Mouse (Mus musculus) kidney, adult 8-10 months (tissue): ENCODE results near the gene Ap1s1.

Source experiments
- DNase-seq, 2 experiments: peaks; one replicate each; pipeline ENCODE4 v3.0.0; 2022

The Ap1s1 gene

DNA sequence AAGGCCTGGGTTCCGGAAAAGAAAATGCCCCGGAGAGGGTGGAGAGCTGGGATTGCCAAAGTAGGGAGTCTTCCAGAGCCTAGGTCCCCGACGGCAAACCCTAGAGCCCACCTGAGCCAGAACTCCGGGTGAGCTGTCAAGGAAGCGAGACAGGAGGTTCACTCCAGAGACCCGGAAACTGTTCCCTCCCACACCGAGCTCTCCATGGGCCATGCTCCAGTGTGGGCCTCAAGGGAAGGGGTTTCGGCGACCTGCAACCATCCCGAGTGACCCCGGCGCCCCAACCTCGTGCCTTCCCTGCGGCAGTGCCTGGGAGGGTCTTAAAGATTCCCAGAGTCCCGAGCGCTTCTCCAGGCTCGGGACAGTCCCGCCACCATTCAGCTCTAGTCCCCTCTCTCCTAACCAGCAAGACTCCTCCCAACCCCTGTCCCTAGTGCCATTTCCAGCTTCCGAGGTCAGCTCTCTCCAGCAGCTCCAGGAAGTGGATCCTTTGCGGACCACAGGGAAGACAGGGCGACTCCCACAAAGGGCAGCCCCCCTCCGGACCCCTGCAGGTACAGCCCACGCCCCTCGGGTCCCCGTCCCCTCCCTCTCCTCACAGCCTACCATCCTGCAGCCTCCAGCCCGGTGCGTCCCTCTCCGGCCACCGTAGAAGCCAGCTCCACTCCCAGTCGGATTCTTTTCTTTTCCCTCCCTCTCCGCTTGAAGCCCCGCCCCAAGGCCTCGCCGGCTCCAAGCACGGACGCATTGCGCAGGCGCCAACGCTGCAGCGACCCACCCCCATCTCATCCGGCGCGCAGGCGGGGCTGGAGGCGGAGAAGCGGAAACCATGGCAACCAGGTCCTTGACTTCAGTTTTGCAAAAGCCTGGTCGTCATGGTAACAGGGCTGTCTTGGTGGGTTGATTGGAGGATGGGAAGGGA, at the start of gene Ap1s1:
Gene Ap1s1, minus strand, starts transcription at position 734 of the 922 bp plus-strand sequence.
- peak; percentile 96 to 97 for DNase-seq

- no peak for DNase-seq
These were observed 49.2 kb upstream of the Ap1s1 start for GRCm38 (mm10) chr5:137095135-137095534.

GRCm38 (mm10) chr5:137093720-137094119, 47.8 kb upstream of the Ap1s1 start:
- no peak for DNase-seq

DNA sequence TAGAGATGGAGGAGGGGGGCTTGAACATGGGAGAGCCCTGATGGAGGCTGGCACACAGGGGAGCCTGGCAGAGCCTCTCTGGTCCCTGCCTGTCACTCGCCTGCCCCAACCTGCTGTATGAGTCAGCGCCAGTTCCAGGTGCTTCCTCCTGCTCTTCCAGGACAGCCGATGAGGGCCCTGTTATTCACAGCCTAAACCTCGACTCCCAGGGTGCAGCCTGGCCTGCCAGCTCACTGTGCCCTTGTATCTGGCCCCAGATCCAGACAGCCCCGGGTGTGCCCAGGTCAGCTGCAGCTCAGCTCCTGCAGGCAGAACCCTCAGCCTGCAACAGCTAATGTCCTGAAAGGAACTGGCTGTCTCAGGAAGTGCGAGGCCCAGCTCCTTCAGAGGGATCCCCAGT, 45.6 kb upstream of the Ap1s1 start:
- no peak for DNase-seq

DNA sequence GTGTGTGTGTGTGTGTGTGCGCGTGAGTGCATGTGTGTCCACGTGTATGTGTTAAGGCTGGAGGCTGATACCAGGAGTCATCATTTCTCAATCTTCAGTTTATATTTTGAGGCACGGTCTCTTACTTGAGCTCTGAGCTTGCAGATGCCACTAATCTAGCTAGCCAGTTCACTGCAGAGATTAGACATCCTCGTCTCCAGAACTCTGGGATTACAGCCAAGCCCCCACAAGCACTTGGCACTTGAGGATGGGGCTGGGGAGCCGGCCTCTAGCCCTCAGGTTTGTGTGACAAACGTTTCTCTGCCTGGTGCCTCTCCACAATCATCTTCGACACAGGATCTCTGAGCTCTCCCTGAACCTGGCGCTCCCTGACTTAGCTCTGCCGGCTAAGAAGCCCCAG, 44.9 kb upstream of the Ap1s1 start:
- no peak for DNase-seq

DNA sequence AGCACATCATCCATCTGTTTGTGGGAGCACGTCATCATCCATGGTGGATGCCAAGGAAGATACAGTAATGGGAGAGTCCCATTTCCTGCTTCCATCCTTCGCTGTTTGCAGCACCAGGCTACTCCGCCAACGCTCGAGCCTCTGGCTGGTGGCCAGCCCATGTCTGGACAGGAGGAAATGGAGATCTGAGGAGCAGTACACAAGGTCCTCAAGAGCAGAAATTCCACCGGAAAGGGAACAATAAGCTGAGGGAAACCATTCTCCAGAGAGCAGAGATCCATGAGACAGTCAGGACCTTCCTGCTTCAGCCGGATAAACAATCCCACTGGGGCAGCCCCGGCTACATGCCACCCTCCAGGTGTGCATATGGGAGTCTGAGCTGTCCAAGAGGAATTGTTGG, 41.5 kb upstream of the Ap1s1 start:
- peak; percentile 72 to 74 for DNase-seq

DNA sequence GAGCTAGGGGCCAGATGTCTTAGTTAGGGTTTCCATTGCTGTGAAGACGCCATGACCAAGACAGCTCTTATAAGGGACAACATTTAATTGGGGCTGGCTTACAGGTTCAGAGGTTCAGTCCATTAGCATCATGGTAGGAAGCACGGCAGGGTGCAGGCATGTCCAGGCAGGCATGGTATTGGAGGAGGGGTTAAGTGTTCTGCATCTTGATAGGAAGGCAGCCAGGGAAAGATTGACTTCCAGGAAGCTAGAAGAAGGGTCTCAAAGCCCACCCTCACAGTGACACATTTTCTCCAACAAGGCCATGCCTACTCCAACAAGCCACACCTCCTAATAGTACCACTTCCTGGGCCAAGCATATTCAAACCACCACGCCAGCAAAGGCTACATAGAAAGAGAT, 39.8 kb upstream of the Ap1s1 start:
- DNase-seq, result no peak

GRCm38 (mm10) chr5:137085021-137085420, 39.1 kb upstream of the Ap1s1 start:
- DNase-seq, result no peak

DNA sequence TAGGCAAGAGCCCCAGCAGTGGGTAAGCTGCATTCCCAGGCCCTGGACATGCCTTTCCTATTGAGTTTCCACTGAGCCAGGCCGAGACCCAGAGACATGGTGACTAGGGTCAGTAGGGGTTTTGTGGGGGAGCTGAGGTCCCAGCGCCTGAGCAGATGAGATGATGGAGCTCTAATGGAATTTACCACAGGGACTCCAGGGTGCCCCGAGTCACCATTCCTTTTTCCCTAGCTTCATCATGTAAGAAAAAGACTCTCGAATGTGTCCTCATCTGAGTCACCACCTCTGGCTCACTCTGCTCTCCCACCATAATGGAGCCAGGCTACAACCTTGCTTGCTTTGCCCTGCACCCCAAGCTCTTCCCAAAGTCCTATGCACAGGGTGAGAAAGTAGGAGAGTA, 37.1 kb upstream of the Ap1s1 start:
- DNase-seq, result no peak

- DNase-seq, result peak; percentile 34 to 51
These were observed 33.9 kb upstream of the Ap1s1 start for GRCm38 (mm10) chr5:137079849-137080248.

DNA sequence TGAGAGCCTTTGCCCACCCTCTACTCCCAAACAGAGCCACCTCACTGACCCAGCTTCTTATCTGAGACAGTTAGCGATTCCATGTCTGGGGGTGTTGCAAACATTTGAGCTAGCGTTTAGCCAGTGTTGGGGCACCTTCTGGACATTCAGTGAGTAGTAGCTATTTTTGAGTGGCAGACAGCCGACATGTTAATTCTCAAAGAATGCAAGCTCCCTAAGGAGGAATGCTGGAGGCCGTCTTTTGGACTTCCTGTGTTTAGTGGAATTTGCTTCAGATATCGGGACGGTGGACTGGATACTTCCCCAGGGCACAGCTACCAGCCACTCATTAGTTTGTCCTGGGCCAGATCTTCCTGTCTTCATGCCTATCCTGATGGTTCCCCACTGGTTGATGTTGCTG, 32.7 kb upstream of the Ap1s1 start:
- DNase-seq, result no peak

- DNase-seq, result no peak
These were observed 32.1 kb upstream of the Ap1s1 start for GRCm38 (mm10) chr5:137078041-137078440.

- DNase-seq, result no peak
These were observed 31.3 kb upstream of the Ap1s1 start for GRCm38 (mm10) chr5:137077187-137077586.

GRCm38 (mm10) chr5:137076191-137076930, 30.4 kb upstream of the Ap1s1 start:
- no peak for DNase-seq

DNA sequence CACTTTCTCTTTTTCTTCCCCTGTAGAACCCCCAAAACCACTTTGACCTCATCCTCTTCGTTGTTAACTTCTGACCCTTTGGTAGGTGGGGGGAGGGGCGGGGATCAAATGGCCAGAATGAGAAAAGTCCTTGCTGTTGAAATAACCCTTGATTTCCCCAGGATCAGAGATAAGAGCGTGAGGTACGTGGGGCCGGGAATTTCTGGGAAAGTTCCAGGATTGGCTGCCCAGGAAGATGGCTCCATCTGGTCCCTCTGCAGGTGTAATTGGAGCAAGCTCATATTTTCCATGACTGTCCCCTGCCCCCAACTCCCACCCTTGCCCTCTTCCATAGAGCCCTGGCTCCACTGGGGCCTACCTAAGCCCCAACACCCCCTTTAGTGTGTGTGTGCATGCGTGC, 29.8 kb upstream of the Ap1s1 start:
- DNase-seq, result no peak

GRCm38 (mm10) chr5:137074191-137074651, 28.3 kb upstream of the Ap1s1 start:
- no peak for DNase-seq

GRCm38 (mm10) chr5:137073141-137073540, 27.2 kb upstream of the Ap1s1 start:
- no peak for DNase-seq

DNA sequence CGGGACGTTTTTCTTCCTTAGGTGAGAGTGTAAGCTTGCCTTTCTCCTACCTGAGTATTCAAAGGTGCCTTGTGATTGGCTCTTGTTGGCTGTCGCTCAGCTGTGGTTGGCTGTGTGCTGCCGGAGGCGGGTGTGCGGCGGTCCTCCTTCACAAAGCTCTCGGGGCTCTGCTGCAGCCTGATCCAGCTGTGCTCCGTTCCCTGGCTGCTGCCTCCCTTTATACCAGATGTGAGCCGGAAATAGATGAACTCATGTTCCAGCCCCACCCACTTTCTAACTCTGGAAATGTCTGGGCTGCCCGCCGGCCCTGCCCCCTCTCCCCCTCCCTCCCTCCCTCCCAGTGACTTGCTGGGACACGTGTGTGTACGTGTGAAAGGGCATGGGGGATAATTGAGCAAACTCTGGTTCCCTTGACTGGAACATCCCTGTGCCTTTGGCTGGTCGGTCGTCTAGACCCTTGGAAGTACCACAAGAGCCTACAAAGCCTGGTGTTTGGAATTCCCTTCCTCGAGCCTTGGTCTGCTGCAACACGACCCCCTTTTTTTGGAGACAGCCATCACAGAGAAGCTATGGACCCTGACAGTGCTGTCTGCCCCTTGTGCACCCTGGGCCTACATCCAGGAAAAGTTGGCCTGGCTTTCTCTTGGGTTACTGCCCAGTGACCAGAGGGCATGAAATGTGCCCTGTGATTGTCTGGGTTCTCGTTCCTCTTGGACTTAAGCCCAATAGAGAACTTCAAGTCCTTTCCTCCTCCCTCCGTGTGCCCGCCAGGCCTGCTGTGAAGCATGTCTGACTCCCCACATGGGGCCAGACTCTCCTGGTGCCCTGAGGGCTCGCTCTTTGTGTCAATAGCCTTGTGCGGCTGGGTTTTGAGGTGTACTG, 26.4 kb upstream of the Ap1s1 start, which contains the start of gene Serpine1:
Gene Serpine1, minus strand, starts transcription at position 190 of the 882 bp plus-strand sequence.
- peak; percentile 94 to 95 for DNase-seq

DNA sequence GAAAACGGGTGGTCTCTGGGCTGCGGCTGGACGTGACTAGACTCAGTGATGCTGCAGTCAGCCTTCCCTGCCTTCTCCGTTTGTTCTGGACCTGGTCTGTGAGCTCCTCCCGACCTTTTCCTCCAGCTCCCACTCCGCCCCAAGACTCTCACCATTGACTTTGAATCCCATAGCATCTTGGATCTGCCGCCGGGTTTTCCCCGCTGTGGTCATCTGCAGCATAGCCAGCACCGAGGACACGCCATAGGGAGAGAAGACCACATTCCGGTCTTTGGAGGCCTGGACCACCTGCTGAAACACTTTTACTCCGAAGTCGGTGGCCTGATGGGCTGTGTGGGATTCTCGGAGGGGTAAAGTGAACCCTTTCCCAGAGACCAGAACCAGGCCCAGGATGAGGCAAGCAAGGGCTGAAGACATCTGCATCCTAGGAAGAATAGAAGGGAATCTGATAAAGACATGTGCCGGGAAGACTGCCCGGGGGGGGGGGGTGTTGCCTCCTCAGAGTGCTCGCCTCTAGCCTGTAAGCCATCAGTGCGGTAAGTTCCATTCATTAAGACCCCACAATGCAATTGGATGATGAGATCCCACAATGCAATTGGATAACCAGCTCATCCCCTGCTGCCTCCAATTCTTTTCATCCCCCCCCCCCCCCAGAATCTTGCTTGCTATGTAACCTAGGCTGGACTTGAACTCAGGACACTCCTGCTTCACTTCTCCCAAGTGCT, 25.1 kb upstream of the Ap1s1 start:
- DNase-seq, result no peak

GRCm38 (mm10) chr5:137068711-137069110, 22.8 kb upstream of the Ap1s1 start:
- DNase-seq, result no peak

DNA sequence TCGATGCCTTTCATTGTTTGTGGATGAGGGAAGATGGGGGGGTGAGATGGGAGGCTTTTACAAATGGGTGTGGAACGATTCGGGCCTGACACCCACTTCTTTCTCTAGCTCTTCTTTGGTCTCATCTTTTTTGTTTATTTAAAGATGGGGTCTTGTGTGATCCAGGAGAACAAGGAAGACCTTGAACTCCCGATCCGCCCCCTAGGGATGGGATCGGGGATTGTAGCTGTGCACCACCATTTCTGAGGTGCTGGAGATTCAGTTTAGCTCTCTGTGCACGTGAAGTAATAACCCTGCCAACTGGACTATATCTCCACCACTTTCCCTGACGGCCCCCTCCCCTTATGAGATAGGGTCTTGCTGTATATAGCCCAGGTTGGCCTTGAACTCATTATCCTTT, 20.0 kb upstream of the Ap1s1 start:
- DNase-seq, result no peak

DNA sequence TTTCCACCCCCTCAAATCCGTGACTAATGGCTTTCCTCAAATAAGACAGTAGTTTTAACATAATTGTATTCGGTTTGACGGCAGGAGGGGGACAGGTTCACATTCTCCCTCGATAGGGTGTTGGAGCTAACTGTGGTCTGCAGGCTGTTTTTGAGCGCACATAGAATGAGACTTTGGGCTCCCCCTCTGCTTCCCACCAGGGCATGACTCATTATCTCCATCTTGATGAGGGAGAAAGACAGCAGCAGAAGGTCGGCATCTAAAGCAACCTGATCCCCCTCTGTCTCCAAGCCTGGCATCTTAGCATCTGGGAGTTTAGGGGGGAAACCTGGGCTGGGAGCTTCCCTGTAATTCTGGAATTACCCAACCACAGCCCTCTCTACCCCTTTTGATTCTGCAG, 19.5 kb upstream of the Ap1s1 start:
- no peak for DNase-seq
